8 mouse cellular contexts compared by ENCODE assay signal in the genomic region with DNA sequence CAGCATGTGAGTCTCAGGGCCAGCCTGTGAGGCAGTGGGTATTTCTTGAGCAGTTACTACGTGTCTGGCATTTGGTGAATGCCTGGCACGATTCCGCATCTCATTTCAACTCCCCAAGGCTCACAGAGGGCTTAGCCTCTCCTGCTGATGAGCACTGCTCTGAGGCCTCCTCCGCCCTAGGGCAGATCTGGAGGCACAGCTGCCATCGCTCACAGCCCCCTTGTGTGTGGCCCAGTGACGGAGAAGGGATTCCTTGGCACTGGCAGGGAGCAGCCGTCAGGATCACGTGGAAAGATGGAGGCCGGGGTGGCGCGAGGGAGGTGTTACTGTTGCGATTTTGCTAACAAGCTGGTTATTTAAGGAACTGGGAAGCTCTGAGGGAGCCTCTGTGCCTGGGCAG. TPM values are rescaled to one million over a fixed set of nuclear protein-coding genes. Genes with fewer than 3 reads are reported as not detected.
DNase-seq lines count a peak whose midpoint lies in the region; ATAC-seq and TF ChIP-seq lines count a peak whose summit lies in the region.

No protein-coding gene starts in this region.

- H3K9ac ChIP-seq in limb, embryonic 14.5 days (ENCODE audit: low read depth, low read length, severe bottlenecking): no peak overlapping the region
- H3K9ac ChIP-seq in hindbrain, embryonic 14.5 days: no peak overlapping the region

- WGBS in limb, embryonic 14.5 days: 41% methylated on average over 12 of the region's 12 CpGs
- whole genome bisulfite sequencing in limb, embryonic 10.5 days: 54% methylated on average over 12 of the region's 12 CpGs
- WGBS in hindbrain, embryonic 14.5 days: 19% methylated on average over 12 of the region's 12 CpGs

- H3K4me2 ChIP-seq in limb, embryonic 14.5 days (replicated peaks; ENCODE audit: low read depth, low read length, severe bottlenecking): no peak overlapping the region
- H3K4me2 ChIP-seq in hindbrain, embryonic 14.5 days (replicated peaks): 0 out of 2 replicates have a peak overlapping the region, but pooled peaks have one; percentile 1

- peak; percentile 57; the same call in 1 of the 2 replicates for ATAC-seq in limb, embryonic 14.5 days (ENCODE audit: low FRiP score, low read depth)
- ATAC-seq in hindbrain, embryonic 14.5 days (ENCODE audit: low FRiP score): peak; percentile 71
- ATAC-seq in granulocyte monocyte progenitor cell, adult 5-6 weeks (replicated peaks; ENCODE audit: poor library complexity, severe bottlenecking): no peak

- H3K36me3 ChIP-seq in limb, embryonic 14.5 days (ENCODE audit: control insufficient read depth, insufficient read depth, low read length): no peaks in the 10 kb centered on the region
- no peaks in the 10 kb centered on the region for H3K36me3 ChIP-seq in limb, embryonic 10.5 days
- no peaks in the 10 kb centered on the region for H3K36me3 ChIP-seq in hindbrain, embryonic 14.5 days (replicated peaks; ENCODE audit: control insufficient read depth, insufficient read depth)

- H3K27me3 ChIP-seq in limb, embryonic 14.5 days (ENCODE audit: control insufficient read depth, insufficient read depth, low read length): no peaks in the 10 kb centered on the region
- 0 out of 2 replicates have a peak, but pooled peaks cover 7% of the 10 kb centered on the region for H3K27me3 ChIP-seq in limb, embryonic 10.5 days (ENCODE audit: low read depth, poor library complexity, severe bottlenecking)
- no peaks in the 10 kb centered on the region for H3K27me3 ChIP-seq in hindbrain, embryonic 14.5 days (ENCODE audit: control insufficient read depth, insufficient read depth, low read length)

- TF ChIP-seq POLR2A in limb, embryonic 14.5 days (IDR thresholded peaks at IDR 0.05; ENCODE audit: borderline replicate concordance, extremely low read depth, insufficient read depth, insufficient read length): no peak

- no peaks in the 10 kb centered on the region for H3K4me1 ChIP-seq in limb, embryonic 14.5 days (ENCODE audit: control insufficient read depth, insufficient read depth, low read length)
- H3K4me1 ChIP-seq in limb, embryonic 10.5 days: peaks cover 6% of the 10 kb centered on the region
- H3K4me1 ChIP-seq in hindbrain, embryonic 14.5 days (replicated peaks; ENCODE audit: control insufficient read depth, insufficient read depth, low read length): peaks cover 4% of the 10 kb centered on the region

- no peak overlapping the region for H3K4me3 ChIP-seq in limb, embryonic 14.5 days (replicated peaks; ENCODE audit: low read length)
- H3K4me3 ChIP-seq in limb, embryonic 10.5 days: no peak overlapping the region
- no peak overlapping the region for H3K4me3 ChIP-seq in hindbrain, embryonic 14.5 days (replicated peaks; ENCODE audit: low read length)

- intact Hi-C loops in left cerebral cortex, postnatal 4 days (cut with DNase I): no loop called here

- DNase-seq in limb, embryonic 14.5 days (ENCODE audit: low spot score): peak; percentile 44
- no peak for DNase-seq in limb, embryonic 10.5 days (ENCODE audit: low spot score)
- peak; percentile 39 for DNase-seq in hindbrain, embryonic 14.5 days (ENCODE audit: low spot score)
- peak; percentile 80 for DNase-seq in left cerebral cortex, postnatal 4 days
- DNase-seq in right cerebral cortex, postnatal 14 days: peak; percentile 81
- no peak for DNase-seq in gastrocnemius, postnatal 25 days
- DNase-seq in thymus, postnatal 4 days: no peak

- no peaks in the 10 kb centered on the region for H3K9me3 ChIP-seq in limb, embryonic 14.5 days (ENCODE audit: control insufficient read depth, low read length)
- no peaks in the 10 kb centered on the region for H3K9me3 ChIP-seq in limb, embryonic 10.5 days (replicated peaks)
- H3K9me3 ChIP-seq in hindbrain, embryonic 14.5 days (ENCODE audit: control insufficient read depth, low read length): no peaks in the 10 kb centered on the region

- no peak overlapping the region for H3K27ac ChIP-seq in limb, embryonic 14.5 days (replicated peaks; ENCODE audit: low read depth, low read length)
- no peak overlapping the region for H3K27ac ChIP-seq in limb, embryonic 10.5 days
- no peak overlapping the region for H3K27ac ChIP-seq in hindbrain, embryonic 14.5 days

RNA-seq across cellular contexts. Expression of a gene that starts 52.7 kb away (rescaled TPM):
- 100 and 114 TPM in 2 replicates for polyA plus RNA-seq in limb, embryonic 14.5 days (2012; rRNA removed)
- 94.1 and 101 TPM in 2 replicates for polyA plus RNA-seq in limb, embryonic 14.5 days (2014; fragmentation: Nextera tagmentation; extraction: Ambion mirVana)
- 116 and 124 TPM in 2 replicates for polyA plus RNA-seq in limb, embryonic 10.5 days (2016; fragmentation: Nextera tagmentation; extraction: Ambion mirVana)
- polyA plus RNA-seq in hindbrain, embryonic 14.5 days (2014; fragmentation: Nextera tagmentation; extraction: Ambion mirVana): 220 and 221 TPM in 2 replicates
- total RNA-seq in left cerebral cortex, postnatal 4 days (2021): 100 to 1,000 TPM; 306 to 315 TPM
- total RNA-seq in gastrocnemius, postnatal 25 days (2021): 10 to 100 TPM; 50.4 to 55.7 TPM
- 21.3 and 24.6 TPM in 2 replicates for total RNA-seq in granulocyte monocyte progenitor cell, adult 5-6 weeks (2014; fragmentation: Nextera tagmentation)
- total RNA-seq in granulocyte monocyte progenitor cell, adult 5-6 weeks (2017): 3.7 and 14.7 TPM in 2 replicates

Comparison
In these comparisons a context has a peak if more than half of its experiments do, and no peak if none do; other contexts are left out.
1. DNase-seq: peak in limb, embryonic 14.5 days (single experiment), hindbrain, embryonic 14.5 days (single experiment), left cerebral cortex, postnatal 4 days (single experiment) and right cerebral cortex, postnatal 14 days (single experiment); none in limb, embryonic 10.5 days (single experiment), gastrocnemius, postnatal 25 days (single experiment) and thymus, postnatal 4 days (single experiment).
2. RNA of a gene that starts 52.7 kb away (total RNA-seq): 306 to 315 TPM in left cerebral cortex, postnatal 4 days; 50.4 to 55.7 TPM in gastrocnemius, postnatal 25 days and 3.7 to 24.6 TPM in granulocyte monocyte progenitor cell, adult 5-6 weeks; every median in the first group is over 4 times any median in the second.